Mouse (Mus musculus) bone marrow, adult 2 months (tissue): ENCODE data around the gene Prkcg.
A peak's percentile ranks its signal among the peaks of the same experiment; 100 is the strongest.

ENCODE experiments used
- CTCF ChIP-seq: fragments of 200-500 bp; IDR thresholded peaks from 2 replicates; pipeline ENCODE4 v1.5.1; 2011; ENCODE audit warnings: low read length, control low read depth; ENCODE audit not compliant: control insufficient read depth, insufficient read depth
- POLR2A ChIP-seq: fragments of 200-500 bp; IDR thresholded peaks from 2 replicates; pipeline ENCODE4 v1.6.1; 2011; ENCODE audit warnings: low read depth, mild to moderate bottlenecking, control low read depth, low read length, borderline replicate concordance; ENCODE audit not compliant: control insufficient read depth

DNA sequence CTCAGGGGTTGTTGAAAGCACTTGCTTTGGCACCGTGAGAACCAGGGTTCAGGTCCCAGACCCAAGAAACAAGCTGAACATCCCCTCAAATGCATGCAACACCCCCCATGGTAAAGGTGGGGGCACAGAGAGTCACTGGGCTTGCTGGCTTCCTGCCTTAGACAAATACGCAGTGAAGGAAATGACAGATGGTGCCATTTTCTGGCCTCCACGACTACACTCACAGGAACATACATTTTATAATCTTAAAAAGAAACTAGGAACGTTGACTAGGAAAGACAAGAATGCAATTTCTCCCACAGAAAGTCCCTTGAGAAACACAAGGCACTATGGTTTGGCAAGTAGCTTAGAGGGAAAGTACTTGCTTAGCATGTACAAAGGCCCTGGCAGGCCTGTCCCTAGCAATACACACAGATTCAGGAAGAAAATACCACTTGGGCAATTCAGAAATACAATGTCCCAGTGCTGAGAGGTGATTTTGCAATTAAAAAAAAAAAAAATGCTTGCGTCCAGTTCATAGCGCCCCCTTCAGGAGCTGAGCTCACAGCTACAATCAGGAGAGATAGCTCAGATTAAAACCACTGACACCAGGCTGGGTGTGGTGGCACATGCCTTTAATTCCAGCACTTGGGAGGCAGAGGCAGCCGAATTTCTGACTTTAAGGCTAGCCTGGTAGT is 11.1 kb downstream of the Prkcg start:
- TF ChIP-seq CTCF (0 out of 2 replicates have a peak, but pooled peaks have one; percentile 23), POLR2A (no peak)
